Mouse (Mus musculus) brain, embryonic 18.5 days (tissue): Measurements from ENCODE around the gene Rftn1.

Experiments
- DNase-seq: peaks from one replicate; pipeline ENCODE4 v3.0.0-alpha.2; 2012; ENCODE audit warnings: low read depth, low spot score

Gene Rftn1

DNA sequence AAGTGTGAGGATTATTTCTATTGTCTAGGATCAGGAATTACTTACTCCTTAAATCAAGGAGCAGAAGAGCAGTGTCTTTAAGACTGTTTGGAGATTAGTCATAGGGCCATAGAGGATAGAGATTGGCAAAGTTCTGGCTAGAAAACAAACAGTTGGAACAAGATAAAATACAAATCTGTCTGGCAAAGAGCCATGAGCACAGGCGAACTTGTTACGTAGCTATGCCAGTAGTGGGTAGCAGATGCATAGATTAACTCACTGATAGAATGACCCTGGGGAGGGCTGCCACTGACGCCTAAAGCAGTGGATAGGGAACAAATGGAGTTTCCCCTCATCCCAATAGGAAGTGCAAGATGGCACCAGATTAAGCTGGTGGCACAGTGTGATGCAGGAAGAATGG is 97.1 kb downstream of the Rftn1 start:
- DNase-seq, result no peak

DNA sequence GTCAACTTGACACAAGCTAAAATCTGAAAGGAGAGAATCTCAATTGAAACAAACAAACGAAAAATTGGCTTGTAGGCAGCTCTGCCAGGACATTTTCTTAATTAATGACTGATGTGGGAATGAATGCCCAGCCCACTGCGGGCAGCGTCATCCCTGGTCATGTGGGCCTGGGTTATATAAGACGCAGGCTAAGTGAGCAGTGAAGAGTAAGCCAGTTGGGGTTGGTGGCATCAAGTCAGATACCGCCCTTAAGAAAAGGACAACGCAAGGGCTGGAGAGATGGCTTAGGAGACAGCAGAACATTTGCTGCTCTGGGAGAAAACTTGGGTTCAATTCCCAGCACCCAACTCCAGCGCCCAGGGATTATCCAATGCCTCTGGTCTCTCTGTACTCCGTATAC is 97.6 kb downstream of the Rftn1 start:
- DNase-seq, result no peak

DNA sequence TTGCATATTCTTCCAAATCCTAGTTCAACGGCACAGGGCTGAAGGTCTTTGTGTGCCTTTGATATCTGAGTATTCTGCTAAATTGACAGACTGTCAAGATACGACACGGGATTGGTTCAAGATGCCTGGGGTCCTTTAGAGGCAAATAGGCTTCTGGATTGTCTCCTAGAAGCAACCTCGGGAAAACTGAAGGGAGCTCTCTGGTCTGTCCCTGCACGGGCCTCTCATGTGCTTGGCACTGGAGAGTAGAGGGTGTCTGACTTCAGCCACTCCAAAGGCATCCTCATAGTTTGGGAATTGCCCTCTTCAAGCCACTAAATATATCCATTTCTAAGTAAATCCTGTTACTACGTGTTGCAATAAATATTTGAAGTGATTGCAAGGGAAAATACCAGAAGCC is 98.6 kb downstream of the Rftn1 start:
- DNase-seq, result no peak

DNA sequence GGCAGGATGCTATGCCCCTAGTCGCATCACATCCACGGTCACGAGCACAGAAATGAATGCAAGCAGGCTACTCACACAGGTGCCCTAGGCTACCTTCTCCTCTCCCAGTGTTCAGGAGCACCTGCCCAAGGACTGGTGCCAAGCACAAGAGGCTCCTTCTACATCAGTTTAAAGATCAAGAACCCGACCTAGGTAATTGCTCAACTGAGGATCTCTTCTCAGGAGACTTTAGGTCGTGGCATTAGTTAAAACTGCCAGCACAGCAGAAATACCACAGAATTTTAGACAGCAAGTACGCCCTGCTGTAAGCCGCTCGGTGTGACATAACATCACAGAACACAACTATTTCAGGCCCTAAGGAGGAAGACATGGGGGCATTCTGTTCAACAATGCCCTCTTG is 100.7 kb downstream of the Rftn1 start:
- no peak for DNase-seq

DNA sequence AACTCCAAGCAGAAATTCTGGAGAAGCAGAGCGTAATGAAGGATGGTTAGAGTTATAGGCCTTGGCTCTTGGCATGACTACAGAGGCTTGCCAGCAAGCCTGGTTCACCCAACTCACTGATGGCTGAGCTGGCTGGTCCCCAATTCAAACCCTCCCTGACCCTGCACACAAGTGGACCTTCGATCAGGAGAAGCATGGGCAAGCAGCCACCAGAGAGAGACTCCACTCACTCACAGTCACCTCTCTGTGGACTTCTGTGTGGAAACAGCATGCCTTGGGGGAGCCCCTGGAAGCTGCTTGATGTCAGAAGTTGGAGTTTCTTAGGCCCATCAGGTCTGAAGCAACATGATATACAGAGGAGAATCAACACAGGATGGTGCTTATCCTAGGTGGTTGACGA is 102.4 kb downstream of the Rftn1 start:
- no peak for DNase-seq

DNA sequence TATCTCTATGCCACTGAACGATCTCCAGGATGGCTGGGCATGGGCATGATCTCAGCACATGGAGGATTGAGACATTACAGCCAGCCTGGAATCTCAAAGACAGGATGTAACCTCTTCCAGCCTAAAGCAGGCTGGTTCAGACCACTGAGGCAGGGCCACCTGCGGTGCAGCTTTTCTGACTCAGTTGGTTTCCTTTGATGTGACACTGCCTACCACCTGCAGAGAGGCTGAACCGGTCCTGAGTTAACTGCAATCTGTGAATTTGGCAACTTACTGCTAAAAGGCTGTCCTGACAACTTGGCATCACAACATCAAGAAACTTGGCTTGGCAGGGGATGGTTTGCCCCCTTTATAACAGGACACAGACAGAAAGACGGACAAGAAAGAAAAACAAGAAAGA is 103.6 kb downstream of the Rftn1 start:
- DNase-seq, result no peak

DNA sequence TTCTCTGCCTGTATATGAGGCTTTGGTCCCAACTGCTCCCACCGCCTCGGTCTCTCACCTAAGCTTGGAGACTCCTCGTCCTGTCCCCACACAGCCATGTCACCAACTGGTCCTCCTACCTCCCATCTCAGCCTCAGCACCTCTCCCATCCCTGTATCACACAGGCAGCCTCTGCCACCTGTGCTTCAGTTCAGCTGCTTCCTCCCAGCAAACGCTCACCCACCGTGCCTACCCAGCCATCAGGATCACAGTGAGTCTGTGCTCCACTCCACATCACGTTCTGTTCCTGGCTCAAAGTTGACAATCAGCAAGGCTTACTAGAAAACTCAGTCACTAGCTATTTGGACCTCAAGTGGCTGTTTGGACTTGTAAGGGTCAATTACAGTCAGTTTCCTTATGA is 105.8 kb downstream of the Rftn1 start:
- DNase-seq, result no peak

DNA sequence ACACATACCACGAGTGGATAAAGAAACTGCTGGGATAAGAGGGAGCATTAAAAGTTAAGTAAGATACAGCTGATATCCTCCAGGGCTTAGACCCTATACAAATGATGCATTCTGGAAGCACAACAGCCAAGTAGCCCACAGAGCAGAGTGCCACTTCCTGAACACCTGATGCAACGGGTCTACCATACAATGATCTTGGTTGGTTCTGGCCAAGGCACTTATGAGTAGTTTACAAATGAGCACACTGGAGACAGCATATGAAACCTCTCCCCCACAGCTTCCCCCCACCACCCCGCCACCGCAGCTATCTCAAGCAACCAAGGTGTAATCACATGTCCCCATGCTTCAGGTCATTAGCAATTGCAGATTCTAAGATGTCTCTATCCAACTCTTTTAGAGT is 106.5 kb downstream of the Rftn1 start:
- no peak for DNase-seq

DNA sequence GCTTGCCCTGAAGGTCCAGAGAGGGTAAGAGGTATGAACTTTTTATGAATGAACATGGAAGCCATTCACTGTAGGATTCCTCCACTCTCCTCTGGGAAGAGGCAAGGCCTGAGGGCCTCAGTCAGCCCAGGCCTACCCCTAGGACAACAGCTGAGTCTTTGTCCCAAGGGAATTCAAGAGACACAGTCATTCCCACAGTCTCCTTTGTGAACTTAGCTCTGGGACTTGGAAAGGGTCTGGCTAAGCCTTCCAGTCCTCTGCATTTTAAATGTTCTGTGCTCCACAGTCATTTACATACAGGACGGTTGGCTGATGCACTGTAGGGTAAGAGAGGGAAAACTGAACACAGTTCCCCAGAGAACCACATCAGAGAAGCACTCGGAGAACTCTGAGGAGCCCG is 107.5 kb downstream of the Rftn1 start:
- DNase-seq, result no peak

DNA sequence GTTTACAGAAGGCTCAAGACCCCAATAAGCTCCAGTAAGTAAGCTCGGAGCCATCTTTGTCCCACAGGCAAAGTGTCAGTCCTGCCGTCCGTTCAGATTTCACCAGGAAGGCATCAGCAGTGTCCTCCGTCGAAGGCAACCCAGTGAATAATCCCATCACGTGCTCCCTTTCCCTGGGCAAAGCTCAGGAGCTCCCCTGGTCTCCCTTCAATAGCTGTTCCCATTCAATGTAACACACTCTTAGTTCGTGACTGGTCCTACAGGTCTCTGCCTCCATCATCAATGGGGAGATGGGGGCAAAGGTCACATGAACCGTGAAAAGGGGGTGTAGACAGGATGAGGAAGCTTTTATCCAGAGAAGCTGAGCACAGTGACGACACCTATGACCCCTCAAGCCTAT is 108.8 kb downstream of the Rftn1 start:
- no peak for DNase-seq

DNA sequence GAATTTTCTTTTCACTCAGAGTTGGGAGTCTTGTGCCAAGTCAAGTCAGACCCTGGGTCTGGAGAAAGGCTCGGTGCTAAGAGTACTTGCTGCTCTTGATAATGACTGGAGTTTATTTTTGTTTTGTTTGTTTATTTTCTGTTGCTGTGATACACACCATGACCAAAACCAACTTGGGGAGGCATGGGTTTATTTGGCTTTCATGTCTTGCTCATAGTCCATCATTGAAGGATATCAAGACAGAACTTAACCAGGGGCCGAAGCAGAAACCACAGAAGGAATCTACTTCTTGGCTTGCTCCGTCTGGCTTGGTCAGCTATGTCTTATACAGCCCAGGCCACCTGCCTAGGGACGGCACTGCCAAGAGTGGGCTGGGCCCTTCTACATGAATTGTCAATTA is 109.5 kb downstream of the Rftn1 start:
- no peak for DNase-seq

DNA sequence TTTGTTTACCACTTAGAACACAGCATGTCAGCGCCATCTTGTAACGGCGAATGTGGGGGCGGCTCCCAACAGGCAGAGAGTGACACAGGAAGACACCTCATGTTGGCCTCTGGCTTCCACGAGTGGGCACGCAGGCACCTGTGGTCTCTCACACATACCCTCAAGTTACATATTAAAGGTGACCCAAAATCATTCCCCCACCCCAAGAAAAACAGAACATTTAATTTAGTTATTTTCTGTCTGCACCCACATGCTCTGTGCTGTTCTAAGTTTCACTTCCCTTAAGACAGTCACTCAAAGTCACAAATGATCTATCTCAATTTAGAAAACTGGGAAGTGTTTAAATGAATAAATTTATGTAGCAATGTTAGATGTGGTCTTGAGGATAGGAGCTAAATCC is 111.7 kb downstream of the Rftn1 start:
- DNase-seq, result no peak

DNA sequence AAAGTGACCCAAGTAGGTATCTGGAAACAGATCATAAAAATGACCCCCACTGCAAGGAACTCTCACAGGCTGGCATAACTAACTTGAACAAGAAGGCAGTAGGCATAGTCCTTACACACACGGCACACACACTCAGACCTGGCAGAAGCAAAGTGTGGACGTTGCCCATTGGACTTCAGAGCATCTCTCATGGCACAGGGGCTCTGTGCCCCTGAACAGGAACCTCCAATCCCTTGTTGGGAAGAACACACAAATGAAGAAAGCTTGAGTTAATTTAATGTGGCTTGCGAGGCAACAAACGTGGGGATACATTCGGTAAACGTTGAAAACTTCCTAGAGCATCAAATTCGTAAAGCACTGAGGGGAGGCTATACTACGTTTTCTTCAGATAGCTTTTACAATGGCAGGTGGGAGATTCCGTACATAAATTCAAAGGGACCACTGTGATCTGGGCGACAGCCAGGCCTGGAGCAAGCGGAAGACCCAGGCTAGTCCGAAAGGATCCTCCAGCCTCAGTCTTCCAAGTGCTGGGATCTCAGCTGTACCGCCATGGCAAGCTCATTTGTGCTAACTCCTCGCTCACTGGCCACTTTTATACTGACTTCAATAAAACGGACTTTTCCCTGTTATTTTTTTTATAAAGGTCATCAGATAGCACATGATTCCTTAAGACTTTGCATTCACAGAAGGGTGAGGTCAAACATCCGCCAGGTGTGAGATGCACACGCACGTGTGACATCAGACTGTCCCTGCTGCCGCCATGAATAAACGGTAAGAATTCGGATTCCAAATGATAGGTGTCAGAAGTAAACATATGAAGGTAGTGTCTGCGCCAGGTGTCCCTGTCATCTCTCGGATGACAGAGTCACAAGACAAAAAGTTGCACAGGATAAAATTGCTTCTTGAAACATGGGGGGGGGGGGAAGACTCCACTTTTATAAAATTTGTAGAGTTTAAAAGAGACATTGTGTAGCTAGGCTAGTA is 117.2 kb downstream of the Rftn1 start:
- DNase-seq, result no peak

DNA sequence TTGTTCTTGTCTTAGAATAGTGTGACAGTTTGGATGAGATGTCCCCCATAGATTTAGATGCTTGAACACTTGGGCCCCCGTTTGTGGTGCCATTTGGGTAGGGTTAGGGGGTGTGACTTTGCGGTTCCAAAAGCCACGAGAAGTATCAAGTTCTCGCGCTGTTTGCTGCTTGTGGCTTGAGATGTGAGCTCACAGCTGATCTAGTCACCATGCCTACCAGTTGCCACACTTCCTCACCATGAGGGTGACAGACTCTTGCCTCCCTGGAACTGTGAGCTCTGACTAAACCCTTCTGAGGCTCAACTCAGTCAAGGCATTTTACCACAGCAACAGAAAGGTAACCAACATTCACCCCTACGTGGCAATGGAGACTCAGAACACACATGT is 118.9 kb downstream of the Rftn1 start:
- DNase-seq, result no peak

DNA sequence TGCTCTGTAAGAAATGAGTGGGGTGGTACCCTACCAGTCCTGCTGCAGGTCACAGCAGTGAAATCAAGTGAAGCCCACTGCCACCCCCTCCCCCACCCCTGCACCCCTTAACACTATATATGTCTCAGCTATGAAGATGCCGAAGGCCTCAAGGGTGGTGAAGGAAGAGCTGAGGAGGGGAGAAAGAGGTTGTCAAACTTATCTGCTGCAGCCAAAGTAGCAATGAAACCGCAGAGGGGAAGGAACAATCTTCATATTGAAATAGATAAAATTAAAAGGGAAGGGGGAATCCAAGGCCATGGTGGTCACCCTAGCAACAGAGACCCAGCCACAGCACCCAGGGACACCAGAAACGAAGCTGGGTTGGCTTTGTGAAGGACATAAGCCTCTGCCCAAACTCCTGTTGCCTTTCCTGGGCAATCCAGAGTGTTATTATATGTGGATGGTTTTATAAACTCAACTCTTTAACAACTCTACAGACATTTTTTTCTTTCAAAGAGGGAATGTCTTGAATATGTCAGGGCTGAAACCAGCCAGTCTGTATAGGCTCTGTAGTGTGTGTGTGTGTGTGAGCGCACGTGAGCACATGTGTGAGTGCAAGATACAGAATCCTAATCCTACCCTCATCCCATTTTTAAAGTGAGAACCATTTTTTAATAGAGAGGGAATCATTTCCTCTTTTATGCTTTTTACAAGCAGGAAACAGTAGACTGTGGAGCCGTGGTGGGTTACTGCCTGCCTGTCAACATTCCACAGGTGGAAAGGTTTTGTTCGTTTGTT is 119.5 kb downstream of the Rftn1 start:
- DNase-seq, result no peak

DNA sequence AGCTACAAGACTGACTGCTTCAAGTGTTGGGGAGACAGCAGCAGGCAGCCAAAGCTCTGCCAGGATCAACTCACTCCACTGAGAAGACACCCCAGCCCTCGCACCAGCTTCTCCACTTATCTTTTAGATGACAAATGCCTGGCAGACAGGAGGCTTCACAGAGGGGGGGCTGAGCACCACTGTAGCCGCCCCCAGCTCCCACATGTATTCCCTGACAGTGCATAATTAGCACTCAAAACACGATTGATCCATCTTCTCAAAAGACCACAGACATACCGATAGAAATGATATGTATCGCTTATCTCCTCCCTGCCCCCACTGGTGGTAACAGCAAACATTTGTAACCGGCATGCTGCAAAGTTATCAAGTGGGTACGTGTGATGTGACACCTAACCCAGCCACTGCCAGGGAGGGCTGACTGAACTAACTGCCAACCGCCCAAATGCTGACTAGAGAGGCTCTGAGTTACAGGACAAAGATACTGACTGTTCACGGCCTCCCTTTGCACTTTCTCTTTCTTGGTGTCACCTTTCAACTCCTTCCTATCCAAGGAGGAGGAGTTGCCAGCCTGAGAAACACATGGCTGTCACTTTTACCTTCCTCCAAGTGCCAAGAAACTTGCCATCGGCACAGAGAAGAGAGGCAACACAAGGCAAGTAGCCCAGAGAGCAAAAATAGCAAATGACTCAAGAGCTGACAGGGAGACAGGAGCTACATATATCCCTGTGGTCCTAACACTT is 120.4 kb downstream of the Rftn1 start:
- DNase-seq, result no peak

DNA sequence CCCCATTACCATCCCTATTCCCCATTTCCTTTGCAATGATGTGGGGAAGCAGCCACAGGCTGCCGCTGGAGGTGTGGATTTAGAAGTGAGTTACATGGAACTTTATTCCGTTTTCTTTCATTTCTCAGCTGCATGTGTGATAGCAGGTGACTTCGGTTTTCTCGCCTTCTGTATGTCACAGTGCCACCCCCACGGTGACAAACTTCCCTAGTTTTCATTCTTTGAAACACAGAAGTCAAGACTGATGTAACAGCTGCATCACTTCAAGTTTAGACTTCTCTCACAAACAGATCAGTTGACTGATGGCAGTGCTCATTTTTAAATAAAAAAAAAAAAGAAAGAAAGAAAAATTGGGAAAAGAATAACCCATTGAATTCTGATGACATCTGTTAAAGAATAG is 121.3 kb downstream of the Rftn1 start:
- no peak for DNase-seq

DNA sequence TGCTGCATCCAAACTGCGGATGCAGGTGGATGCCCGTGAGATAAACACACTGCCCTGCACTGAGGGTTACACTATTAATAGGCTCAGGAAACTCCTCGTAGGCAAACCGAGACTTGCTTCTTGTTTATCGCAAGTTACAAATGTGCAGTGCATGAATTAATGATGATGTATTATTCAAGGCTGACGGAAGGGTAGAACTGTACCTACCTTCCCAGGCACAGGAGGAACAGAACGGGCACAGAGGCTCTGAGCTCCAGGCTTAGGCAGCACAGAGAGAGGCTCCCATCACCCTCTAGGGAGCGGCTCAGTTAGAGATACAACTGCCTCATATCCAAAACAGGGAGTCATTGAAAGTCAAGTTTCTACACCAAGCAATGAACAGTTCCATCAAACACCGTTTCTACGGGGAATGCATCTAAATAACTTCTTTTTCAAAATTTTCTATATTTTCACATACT is 121.8 kb downstream of the Rftn1 start:
- DNase-seq, result no peak

DNA sequence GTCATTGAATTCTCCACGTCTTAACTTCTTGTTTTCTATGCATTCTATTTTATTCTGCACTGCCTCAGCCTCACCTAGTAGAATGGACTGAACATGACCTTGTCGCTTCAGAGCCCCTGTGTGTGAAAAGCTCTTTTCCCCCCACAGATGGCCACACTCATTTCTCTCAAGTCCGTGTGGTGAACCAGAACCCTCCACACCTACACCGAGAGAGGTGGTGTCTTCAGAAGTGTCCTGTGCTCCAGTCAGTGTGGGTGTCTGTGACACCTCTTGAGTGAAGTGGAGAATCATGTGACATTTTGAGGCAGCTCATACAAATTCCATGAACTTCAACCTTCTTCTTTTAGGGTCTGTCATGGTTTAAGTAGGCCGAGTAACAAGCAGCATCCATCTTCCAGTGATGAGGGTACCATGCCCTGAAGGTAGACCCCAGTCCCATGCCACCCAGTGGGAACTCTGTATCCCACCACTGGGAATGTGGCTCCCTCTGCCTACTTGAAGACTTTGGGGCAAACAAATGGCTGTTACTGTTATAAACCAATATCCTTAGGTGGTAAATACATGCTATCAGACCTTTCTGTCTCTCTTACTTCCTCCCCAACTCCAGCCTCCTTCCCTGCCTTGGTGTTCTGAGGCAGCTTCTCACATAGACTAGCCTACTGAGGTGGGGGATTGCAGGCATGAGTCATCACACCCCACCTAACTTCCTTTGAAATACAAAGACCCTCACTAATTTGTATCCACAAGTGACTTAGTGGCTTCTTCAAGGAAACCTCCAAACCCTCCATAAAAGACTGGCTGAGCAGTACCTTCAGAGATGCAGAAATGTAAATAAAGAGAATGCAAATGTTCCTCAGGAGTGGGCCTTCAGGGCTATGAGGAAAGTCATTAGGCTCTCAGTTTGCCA is 122.4 kb downstream of the Rftn1 start:
- DNase-seq, result no peak

DNA sequence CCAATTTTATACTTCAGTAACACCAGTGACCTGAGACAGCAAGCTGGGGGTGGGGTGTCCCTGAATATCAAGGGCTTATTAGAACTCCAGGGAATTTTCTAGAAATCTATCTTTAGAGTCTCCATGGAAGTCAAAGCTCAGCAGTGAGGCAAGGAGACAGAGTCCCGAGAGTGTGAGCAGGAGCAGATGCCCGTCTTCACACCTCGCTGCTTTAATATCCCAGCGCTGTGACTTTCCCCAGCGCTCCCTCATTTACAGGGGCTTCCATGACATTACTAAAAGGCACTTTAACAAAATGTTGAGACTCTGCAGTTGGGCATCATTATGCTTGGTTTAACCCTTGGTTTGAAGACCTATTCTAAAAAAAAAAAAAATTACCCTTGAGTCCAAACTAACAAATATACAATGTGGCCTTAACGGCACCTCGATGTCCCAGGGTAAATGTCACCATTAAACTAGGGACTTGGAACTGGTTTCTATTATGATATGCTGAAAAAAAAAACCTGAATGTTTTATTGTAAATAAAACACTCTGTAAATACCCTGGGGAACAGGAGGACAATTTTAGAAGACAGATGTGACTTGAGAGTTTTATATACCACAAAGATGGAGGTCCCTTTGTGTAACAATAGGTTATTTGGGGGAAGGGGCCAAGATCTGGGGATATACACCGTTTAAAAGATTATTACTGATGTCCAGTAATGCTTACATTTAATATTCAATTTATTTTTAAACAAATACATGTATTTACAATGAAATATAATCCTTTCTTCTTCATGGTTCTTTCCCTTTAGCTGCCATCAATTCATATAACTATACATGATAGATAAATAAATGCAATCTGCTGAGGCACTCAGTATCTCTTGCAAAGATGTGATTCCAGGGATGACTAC is 123.4 kb downstream of the Rftn1 start:
- no peak for DNase-seq
